Mouse (Mus musculus): ENCODE measurements around the gene Pga5.

Pga5 gene

GRCm38 (mm10) chr19:10710751-10711150 is 32.9 kb upstream of the Pga5 start:
- no peaks in the 10 kb centered on the region for H3K27me3 ChIP-seq (ENCODE audit: control insufficient read depth, insufficient read depth, low read length, poor library complexity, severe bottlenecking)
- DNase-seq (ENCODE audit: low read depth, low spot score): no peak
- H3K36me3 ChIP-seq (ENCODE audit: control insufficient read depth, insufficient read depth, low read length, poor library complexity, severe bottlenecking): no peaks in the 10 kb centered on the region; the same call in 1 of the 2 replicates

GRCm38 (mm10) chr19:10710088-10710511 is 32.2 kb upstream of the Pga5 start:
- Histone ChIP-seq H3K27me3 (ENCODE audit: control insufficient read depth, insufficient read depth, low read length, poor library complexity, severe bottlenecking) (no peaks in the 10 kb centered on the region), H3K36me3 (ENCODE audit: control insufficient read depth, insufficient read depth, low read length, poor library complexity, severe bottlenecking) (no peaks in the 10 kb centered on the region; the same call in 1 of the 2 replicates)
- peak; percentile 59 for DNase-seq (ENCODE audit: low read depth, low spot score)

GRCm38 (mm10) chr19:10709360-10710087 is 31.7 kb upstream of the Pga5 start:
- peak; percentile 84 for DNase-seq (ENCODE audit: low read depth, low spot score)
- Histone ChIP-seq H3K36me3 (ENCODE audit: control insufficient read depth, insufficient read depth, low read length, poor library complexity, severe bottlenecking) (no peaks in the 10 kb centered on the region; the same call in 1 of the 2 replicates), H3K27me3 (ENCODE audit: control insufficient read depth, insufficient read depth, low read length, poor library complexity, severe bottlenecking) (no peaks in the 10 kb centered on the region)

GRCm38 (mm10) chr19:10708900-10709299 is 31.0 kb upstream of the Pga5 start:
- DNase-seq (ENCODE audit: low read depth, low spot score): no peak
- Histone ChIP-seq H3K27me3 (ENCODE audit: control insufficient read depth, insufficient read depth, low read length, poor library complexity, severe bottlenecking) (no peaks in the 10 kb centered on the region), H3K36me3 (ENCODE audit: control insufficient read depth, insufficient read depth, low read length, poor library complexity, severe bottlenecking) (no peaks in the 10 kb centered on the region; the same call in 1 of the 2 replicates)

GRCm38 (mm10) chr19:10707881-10708280 is 30.0 kb upstream of the Pga5 start:
- H3K36me3 ChIP-seq (ENCODE audit: control insufficient read depth, insufficient read depth, low read length, poor library complexity, severe bottlenecking): no peaks in the 10 kb centered on the region; the same call in 1 of the 2 replicates
- DNase-seq (ENCODE audit: low read depth, low spot score): no peak
- no peaks in the 10 kb centered on the region for H3K27me3 ChIP-seq (ENCODE audit: control insufficient read depth, insufficient read depth, low read length, poor library complexity, severe bottlenecking)

- Histone ChIP-seq H3K36me3 (ENCODE audit: control insufficient read depth, insufficient read depth, low read length, poor library complexity, severe bottlenecking) (no peaks in the 10 kb centered on the region; the same call in 1 of the 2 replicates), H3K27me3 (ENCODE audit: control insufficient read depth, insufficient read depth, low read length, poor library complexity, severe bottlenecking) (no peaks in the 10 kb centered on the region)
- no peak for DNase-seq (ENCODE audit: low read depth, low spot score)
Observed at GRCm38 (mm10) chr19:10707087-10707875, 29.4 kb upstream of the Pga5 start.

GRCm38 (mm10) chr19:10703470-10703869 is 25.6 kb upstream of the Pga5 start:
- no peak for DNase-seq (ENCODE audit: low read depth, low spot score)
- H3K36me3 ChIP-seq (ENCODE audit: control insufficient read depth, insufficient read depth, low read length, poor library complexity, severe bottlenecking): no peaks in the 10 kb centered on the region
- H3K27me3 ChIP-seq (ENCODE audit: control insufficient read depth, insufficient read depth, low read length, poor library complexity, severe bottlenecking): no peaks in the 10 kb centered on the region

GRCm38 (mm10) chr19:10702125-10702524 is 24.3 kb upstream of the Pga5 start:
- DNase-seq (ENCODE audit: low read depth, low spot score): no peak
- Histone ChIP-seq H3K36me3 (ENCODE audit: control insufficient read depth, insufficient read depth, low read length, poor library complexity, severe bottlenecking) (no peaks in the 10 kb centered on the region), H3K27me3 (ENCODE audit: control insufficient read depth, insufficient read depth, low read length, poor library complexity, severe bottlenecking) (no peaks in the 10 kb centered on the region)

- DNase-seq (ENCODE audit: low read depth, low spot score): no peak
- no peaks in the 10 kb centered on the region for H3K36me3 ChIP-seq (ENCODE audit: control insufficient read depth, insufficient read depth, low read length, poor library complexity, severe bottlenecking)
- H3K27me3 ChIP-seq (ENCODE audit: control insufficient read depth, insufficient read depth, low read length, poor library complexity, severe bottlenecking): no peaks in the 10 kb centered on the region
Observed at GRCm38 (mm10) chr19:10701013-10701726, 23.3 kb upstream of the Pga5 start.

- H3K36me3 ChIP-seq (ENCODE audit: control insufficient read depth, insufficient read depth, low read length, poor library complexity, severe bottlenecking): no peaks in the 10 kb centered on the region
- no peaks in the 10 kb centered on the region for H3K27me3 ChIP-seq (ENCODE audit: control insufficient read depth, insufficient read depth, low read length, poor library complexity, severe bottlenecking)
- DNase-seq (ENCODE audit: low read depth, low spot score): no peak
Observed at GRCm38 (mm10) chr19:10699851-10700250, 22.0 kb upstream of the Pga5 start.

GRCm38 (mm10) chr19:10698131-10698991 is 20.5 kb upstream of the Pga5 start:
- DNase-seq (ENCODE audit: low read depth, low spot score): no peak
- no peaks in the 10 kb centered on the region for H3K36me3 ChIP-seq (ENCODE audit: control insufficient read depth, insufficient read depth, low read length, poor library complexity, severe bottlenecking)
- H3K27me3 ChIP-seq (ENCODE audit: control insufficient read depth, insufficient read depth, low read length, poor library complexity, severe bottlenecking): no peaks in the 10 kb centered on the region

- no peak for DNase-seq (ENCODE audit: low read depth, low spot score)
- H3K36me3 ChIP-seq (ENCODE audit: control insufficient read depth, insufficient read depth, low read length, poor library complexity, severe bottlenecking): no peaks in the 10 kb centered on the region
- no peaks in the 10 kb centered on the region for H3K27me3 ChIP-seq (ENCODE audit: control insufficient read depth, insufficient read depth, low read length, poor library complexity, severe bottlenecking)
Observed at GRCm38 (mm10) chr19:10695801-10696200, 17.9 kb upstream of the Pga5 start.

- no peaks in the 10 kb centered on the region for H3K27me3 ChIP-seq (ENCODE audit: control insufficient read depth, insufficient read depth, low read length, poor library complexity, severe bottlenecking)
- DNase-seq (ENCODE audit: low read depth, low spot score): peak; percentile 47
- H3K36me3 ChIP-seq (ENCODE audit: control insufficient read depth, insufficient read depth, low read length, poor library complexity, severe bottlenecking): no peaks in the 10 kb centered on the region
Observed at GRCm38 (mm10) chr19:10693926-10694682, 16.2 kb upstream of the Pga5 start.

All from splenic B cell, adult 2 months (primary cell).